Mouse (Mus musculus) heart, postnatal 0 days (tissue): ENCODE results near the gene Klf12.

Experiments
- CTCF ChIP-seq: IDR thresholded peaks from 2 replicates; pipeline ENCODE4 v1.5.1; 2016; ENCODE audit warnings: antibody characterized with exemption, control low read depth, low read depth
- EP300 ChIP-seq: IDR thresholded peaks from 2 replicates; pipeline ENCODE4 v1.6.1; 2016; ENCODE audit warnings: antibody characterized with exemption, low read depth

DNA sequence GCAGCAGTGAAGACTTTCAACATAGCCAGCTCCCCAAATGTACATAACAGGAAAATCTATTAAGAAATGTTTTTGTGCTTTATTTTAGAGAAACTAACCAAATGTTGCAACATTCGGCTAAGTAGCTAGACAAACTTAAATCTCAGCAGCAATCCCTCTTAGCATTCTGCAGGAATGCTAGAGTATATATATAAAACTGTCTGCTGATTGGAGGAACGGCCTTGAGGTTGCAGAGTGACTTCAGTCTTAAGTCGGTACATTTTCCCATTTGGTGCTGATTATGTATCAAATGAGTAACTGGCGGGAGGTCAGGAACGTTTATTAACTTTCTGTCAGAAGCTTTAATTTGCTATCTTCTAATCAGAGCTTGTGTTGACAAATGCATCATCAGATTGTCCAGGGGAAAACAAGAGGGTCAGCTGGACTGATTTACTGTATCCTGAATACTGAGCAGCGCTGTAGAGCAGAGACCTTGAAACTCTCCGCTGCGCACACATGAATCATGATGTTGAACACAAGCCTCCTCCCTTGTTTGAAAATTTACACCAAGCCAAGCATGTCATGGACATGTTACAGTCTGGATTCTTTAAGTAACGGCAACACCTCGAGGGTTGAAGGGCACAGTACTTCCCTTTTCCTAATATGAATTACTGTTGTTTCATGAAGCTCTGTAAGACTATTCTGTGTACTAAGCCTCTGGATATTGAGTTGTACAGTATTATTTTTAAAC, 323.8 kb downstream of the Klf12 start:
- no peak for TF ChIP-seq CTCF
- no peak for TF ChIP-seq EP300
